Mouse (Mus musculus): ENCODE data around the gene Emx2.

Emx2 gene

DNA sequence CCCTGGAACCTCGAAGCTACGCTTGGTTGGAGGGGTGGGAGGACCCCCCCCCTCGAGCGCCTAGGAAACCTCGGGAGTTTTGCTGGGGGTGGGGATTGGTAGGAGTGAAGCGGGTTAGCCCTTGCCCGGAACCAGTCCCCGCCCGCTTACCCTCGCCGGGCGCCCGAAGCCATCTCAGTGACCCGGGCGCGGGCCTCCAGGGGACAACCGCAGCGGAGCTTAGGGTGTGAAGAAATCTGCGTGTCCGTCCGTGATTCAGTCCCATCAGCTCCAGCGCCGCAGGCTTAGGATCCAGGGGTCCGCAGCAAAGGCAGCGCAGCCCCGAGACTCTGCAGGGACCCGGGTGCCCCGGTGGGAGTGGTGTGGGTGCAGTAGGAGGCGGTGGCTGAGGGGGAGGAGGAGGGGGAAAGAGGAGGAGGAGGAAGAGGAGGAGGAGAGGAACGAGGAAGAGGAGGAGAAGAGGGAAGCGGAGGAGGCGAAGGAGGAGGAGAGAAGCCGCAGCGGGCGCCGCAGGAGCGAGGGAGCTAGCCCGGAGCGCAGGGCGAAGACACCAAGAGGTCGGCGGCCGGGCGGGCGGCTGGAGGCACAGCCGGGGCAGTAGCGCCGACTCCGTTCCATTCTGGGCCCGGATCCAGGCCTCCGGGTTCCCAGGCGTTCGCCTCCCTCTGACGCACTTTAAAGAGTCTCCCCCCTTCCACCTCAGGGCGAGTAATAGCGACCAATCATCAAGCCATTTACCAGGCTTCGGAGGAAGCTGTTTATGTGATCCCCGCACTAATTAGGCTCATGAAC lies at the start of gene Emx2:
TSS of gene Emx2 (plus strand) at position 422 of the 792 bp plus-strand sequence.
- DNase-seq (ENCODE audit: low read depth in 2 of 2, low spot score in 2 of 2), result no peak

DNA sequence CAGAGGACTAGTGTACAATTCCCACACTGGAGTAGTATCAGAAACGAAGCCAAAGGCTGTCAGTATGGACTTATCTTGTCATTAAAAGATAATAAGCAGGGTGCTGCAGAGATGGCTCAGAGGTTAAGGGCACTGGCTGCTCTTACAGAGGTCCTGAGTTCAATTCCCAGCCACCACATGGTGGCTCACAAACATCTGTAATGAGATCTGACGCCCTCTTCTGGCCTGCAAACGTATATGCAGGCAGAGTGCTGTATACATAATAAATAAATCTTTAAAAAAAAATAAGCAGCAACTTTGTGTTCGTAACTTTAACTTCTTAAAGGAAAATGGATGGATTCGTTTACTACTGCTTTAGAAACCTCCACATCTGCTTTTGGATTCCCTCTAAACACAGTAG lies 44.0 kb upstream of the Emx2 start:
- no peak for DNase-seq (ENCODE audit: low read depth in 2 of 2, low spot score in 2 of 2)

DNA sequence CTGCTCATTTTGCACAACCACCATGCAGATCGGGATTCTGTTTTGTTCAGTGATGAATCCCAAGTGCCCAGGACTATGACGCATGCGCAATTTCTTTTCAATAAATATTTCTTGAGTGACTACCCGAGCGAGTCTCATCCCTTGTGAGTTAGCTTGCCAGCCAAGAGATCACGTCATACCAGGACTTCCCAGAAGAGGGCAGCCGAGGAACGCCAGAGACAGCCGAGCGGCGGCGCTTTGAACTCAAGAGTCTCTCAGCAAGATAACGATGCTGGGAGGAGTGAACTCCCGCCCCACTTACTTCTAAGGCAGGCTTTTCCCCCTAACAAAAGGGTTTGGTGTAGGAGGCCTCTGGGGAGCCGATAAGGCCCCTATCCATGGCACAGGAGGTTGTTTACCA lies 40.1 kb upstream of the Emx2 start:
- DNase-seq (ENCODE audit: low read depth in 2 of 2, low spot score in 2 of 2), result peak; percentile 83 to 88

DNA sequence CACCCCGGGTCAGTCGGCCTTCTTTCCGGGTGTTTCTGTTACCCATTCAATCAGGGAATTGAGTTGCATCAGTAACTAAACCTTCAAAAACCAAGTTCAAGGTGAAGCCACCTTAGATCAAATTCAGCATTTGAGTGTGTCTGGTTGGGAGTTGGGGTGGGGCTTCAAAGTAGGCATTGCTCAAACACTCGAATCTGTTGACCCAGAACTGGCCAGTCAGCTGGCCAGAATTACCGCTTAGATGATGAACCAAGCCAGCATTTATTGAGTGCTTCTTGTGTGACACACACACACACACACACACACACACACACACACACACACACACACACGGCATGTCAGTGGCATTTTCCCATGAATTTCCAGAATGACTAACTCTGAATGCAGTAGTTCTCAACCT lies 39.5 kb upstream of the Emx2 start:
- no peak for DNase-seq (ENCODE audit: low read depth in 2 of 2, low spot score in 2 of 2)

DNA sequence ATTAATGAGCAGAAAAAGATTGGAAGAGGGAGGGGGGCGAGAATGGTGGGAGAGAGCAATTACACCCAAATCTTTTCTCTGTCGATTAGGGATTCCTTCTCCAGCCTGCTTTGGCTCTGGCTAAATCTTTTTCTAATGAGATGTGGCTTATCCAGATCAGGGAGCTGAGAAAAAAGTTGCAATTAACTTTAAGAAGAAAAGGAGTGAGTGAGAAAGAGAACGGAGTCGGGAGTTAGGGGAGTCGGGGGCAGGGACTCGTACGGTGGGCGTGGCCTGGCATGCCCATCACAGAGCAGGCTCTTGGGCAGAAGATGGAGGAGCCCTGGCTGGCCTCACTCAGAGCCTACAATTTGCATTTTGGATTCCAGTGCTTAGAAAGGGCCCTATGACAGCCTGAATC lies 35.8 kb upstream of the Emx2 start:
- no peak for DNase-seq (ENCODE audit: low read depth in 2 of 2, low spot score in 2 of 2)

DNA sequence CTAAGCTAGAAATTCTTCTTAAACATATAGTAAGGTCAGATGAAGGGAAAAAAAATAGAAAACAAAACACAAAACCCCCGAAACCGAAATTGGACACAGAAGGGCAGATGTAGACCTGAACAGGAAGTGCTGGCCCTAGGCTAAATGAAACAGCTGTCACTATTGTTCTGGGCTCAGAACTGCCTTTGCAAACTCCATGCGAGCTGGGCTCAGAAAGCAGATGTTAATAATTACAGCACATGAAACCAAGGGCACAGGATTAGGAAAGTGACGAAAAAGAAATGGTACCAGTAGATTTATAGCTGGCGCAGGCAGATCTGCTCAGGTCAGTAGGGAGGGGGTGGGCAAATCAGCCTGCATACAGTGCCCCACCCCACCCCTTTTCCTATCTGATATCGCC lies 34.5 kb upstream of the Emx2 start:
- DNase-seq (ENCODE audit: low read depth in 2 of 2, low spot score in 2 of 2), result no peak

DNA sequence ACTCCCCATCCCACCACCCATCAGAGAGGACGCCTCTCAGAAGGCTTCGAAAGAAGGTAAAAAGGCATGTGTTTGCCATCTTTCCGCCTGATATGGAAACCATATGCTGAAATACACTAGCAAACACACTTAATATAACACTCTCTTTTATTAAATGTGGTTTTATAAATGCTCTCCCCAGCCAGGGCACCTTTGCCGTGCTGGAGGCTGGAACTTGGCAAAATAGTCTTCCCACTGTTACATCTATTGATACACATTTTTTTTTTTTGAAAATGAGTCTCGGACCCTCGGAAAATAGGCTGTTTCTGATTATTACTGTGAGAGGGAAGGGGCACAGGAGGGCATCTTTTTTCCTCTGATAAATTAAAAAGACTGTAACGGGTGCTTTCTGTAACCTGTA lies 33.2 kb upstream of the Emx2 start:
- DNase-seq (ENCODE audit: low read depth in 2 of 2, low spot score in 2 of 2), result no peak

DNA sequence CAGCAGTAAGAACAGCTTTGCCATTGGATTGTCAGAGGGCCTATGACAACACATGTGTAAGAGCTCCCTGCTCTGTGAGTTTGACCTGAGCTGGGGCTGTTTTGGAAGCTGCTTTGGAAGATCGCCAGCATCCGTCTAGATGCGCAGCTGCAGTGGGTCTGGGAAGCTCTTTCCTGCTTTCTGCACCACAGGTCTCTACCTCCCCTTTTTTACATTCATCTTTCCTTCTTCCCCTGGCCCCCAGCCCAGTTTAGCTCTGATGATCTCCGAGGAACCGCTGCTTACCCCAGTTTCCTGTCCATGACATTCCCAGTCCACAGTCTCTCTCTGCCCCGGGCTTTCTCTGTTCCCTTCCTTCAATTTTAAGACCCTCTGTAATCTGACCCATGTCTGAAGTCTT lies 25.9 kb upstream of the Emx2 start:
- no peak for DNase-seq (ENCODE audit: low read depth in 2 of 2, low spot score in 2 of 2)

DNA sequence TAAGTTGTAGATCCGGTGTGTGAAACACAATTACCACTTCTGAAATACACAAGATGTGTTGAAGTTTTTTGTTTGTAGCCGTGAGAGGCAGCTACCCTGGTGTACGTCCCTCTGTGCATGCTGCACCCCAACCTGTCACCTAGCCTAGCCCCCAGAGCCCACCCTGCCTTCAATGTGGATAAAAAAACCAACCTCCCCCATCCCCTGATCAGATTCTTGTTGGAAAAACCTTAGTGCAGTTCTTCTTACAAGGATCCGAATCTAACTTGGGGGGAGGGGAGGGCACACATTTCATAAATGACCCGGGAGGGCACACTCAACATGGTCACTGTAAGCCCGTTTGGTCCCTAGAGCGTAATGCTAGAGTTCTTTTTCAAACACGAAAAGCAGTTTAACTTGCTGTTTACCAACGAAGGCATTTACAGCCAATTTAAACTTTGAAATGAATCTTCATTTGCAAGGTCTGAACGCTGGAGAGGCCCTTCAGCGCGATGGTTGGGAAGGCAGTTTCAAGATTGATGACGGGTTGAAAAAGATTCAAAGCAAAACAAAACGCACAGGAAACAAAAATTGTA lies 7.5 kb upstream of the Emx2 start:
- DNase-seq (ENCODE audit: low read depth in 2 of 2, low spot score in 2 of 2), result no peak

DNA sequence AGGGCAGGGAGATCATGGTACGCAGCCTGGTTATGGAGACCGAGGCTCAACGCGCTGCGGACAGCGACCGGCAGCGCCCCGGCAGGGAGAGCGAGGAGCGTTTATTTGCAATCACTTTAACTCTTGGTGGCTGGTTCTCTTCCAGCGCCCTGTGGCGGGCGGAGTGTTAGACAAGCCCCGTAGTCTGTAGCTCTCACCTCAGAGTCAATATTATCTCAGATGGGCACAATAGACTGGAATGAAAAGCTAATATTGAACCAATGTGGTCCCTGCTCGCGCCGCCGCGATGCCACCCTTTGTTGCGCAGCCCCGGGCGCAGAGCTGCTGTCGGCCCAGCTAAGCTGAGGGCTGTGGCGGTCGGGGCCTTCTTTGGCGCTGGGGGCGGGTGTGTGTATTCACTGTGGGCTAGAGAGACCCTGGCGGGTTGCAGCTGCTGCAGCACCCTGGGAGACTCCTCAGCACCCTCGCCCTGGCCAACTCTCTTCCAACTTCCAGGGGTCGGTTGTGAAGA lies 6.7 kb upstream of the Emx2 start:
- no peak for DNase-seq (ENCODE audit: low read depth in 2 of 2, low spot score in 2 of 2)

DNA sequence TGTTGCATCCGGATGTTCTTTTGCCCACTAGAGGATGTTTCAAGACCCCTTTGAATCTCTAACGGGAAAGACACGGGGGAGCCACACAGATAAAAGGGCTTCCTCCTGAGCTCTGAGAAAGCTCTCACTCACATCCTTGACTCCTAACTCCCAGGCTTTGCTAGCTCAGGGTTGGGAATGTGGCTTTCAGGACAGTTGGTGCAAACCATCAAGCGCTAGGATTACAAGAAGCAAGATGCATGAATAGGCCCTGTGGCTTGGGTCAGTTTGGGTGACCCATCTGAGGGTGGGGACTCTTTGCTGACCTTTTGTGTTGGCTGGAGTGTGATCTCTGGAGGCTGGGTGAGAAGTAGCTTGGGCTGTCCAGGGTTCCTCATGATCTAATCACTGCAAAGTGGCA lies 5.9 kb upstream of the Emx2 start:
- no peak for DNase-seq (ENCODE audit: low read depth in 2 of 2, low spot score in 2 of 2)

DNA sequence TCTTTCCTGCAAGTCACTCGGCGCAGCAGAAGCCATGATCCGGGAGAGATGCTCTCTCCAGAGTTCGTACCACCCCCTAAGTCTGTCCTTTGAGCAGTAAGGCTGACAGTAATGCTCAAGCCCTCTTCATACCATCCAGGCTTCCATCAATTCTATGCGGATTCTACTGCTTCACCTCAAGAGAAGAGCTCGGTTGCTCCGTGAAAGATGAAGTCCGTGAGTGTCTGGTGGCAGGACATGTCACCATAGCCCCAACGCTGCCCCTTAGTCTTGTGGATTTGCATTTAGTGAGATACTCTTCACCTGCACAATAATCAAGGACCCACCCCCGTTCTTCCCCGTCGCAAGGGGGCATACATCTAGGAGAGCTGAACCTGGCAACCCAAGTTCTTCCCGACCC lies 4.6 kb upstream of the Emx2 start:
- DNase-seq (ENCODE audit: low read depth in 2 of 2, low spot score in 2 of 2), result no peak

DNA sequence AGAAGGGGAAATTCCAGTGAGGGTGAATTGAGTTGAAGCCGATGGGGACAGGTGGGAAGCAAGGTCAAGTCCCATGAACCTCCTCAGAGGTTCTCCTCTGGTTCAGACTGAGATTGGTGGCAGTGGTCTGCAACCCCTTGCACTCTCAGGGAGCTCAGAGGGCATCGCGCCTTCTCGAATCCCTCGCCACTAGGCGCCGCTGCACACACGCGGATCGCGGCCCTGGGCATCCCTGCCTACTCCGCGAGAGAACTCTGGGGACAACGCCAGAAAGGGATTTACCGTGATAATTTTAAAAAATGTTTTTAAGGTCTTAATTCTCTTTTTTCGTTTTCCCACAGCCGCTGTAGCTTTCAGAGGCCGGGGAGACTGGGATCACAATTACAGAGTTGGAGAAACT lies 4.0 kb upstream of the Emx2 start:
- peak; percentile 31 to 48 for DNase-seq (ENCODE audit: low read depth in 2 of 2, low spot score in 2 of 2)

DNA sequence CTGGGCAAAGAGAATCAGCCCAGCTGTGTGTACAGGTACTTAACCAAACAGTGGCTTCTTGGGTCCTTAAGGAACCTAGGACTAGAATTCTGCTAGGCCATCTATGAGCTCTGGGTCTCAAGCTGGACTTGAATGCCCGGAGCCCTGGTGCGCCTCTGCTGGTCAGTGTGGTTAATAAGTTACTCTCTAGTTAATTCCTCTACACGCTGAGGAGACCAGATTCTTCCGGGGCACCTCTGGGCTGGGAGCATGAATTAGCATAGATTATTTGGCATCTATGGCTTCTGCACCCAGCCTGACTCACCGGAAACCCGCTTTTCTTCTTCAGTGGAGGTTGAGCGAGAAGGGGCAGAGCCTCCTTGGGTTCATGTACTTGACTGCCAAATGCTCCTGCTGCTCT lies 2.5 kb upstream of the Emx2 start:
- no peak for DNase-seq (ENCODE audit: low read depth in 2 of 2, low spot score in 2 of 2)

DNA sequence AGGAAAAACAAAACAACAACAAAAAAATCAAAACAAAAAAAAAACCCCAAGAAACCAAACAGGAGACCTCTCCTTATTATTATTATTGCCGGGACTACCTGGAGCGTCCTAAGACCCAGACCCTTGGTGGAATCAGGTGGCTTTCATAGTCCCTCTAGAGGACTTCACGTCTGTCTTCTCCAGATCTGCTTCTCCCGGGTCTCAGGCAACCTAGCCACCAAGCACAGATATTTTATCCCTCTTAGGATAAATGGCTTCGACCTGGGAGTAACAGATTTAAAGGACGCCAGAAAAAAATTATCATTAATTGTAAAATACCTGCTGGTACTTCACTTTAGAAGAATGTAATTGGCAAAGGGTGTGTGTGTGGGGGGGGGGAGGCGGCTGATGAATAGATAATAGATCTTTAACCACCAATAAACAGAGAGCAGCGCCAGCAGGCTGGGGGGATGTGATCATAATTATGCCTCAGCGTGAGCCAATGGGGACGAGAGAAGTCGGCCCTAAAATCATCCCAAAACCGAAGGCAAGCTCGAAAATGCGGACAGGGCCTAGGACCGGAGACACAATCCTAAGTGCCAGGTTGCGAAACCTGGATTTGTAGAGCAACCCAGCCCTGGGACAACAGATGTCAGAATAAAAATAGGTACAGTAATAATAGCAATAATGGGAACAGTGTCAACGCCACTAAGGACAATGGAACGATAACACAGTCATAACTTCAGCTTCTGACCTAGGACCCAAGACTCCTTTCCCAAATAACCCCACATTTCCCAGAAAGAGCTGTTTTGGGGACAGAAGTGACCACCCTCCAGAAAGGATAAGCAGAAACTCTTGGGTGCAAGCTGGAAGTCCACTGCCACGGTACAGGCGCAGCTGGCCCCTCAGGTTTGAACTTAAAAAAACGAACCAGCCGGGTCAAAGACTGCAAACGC lies 894 bp upstream of the Emx2 start:
- DNase-seq (ENCODE audit: low read depth in 2 of 2, low spot score in 2 of 2), result no peak

DNA sequence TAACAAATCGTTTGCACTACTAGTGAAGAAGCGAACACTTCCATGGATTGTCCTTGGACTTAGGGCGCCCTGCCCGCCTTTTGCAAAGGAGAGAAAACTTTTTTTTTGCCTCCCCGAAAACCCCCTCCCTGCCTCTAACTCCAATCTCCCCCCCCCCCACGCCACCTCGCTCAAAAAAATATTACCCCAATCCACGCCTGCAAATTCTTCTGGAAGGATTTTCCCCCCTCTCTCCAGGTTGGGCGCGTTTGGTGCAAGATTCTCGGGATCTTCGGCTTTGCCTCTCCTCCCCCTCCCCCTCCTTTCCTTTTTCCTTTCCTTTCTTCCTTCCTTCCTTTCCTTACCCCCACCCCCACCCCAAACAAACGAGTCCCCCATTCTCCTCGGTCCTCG lies 567 bp downstream of the Emx2 start:
- DNase-seq (ENCODE audit: low read depth in 2 of 2, low spot score in 2 of 2), result no peak

DNA sequence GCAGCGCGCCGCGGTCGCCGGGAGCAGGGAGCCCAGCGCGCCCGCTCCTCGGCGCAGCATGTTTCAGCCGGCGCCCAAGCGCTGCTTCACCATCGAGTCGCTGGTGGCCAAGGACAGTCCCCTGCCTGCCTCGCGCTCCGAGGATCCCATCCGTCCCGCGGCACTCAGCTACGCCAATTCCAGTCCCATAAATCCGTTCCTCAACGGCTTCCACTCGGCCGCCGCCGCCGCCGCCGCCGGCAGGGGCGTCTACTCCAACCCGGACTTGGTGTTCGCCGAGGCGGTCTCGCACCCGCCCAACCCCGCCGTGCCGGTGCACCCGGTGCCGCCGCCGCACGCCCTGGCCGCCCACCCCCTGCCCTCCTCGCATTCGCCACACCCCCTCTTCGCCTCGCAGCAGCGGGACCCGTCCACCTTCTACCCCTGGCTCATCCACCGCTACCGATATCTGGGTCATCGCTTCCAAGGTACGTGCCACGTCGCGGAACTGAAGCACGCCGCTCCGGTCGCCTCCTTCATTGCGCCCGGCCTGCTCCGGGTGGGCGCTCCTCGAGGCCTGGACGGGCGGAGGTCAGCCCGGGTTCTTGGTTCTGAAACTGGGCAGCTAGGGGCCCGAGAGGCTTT lies 1.1 kb downstream of the Emx2 start:
- DNase-seq (ENCODE audit: low read depth in 2 of 2, low spot score in 2 of 2), result no peak

DNA sequence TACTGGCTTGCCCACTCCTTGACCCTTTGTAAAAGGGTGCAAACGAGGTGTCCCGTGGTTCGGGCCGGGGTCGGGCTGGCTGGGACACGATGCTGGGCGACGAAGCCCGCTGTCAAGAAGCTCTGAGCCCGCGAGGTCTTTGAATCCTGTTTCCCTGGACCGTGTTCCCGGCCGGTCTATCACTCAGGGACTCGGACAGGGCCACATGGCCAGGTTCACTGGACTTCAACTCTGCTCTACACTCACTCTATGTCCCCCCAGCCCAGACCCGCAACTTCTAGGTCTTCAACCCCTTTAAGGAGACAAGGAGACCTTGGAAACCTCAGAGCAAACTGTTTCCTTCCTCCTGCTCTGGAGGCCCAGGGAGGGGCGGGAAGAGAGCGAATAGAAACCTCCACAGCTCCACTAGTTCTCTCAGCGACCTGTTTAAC lies 1.7 kb downstream of the Emx2 start:
- no peak for DNase-seq (ENCODE audit: low read depth in 2 of 2, low spot score in 2 of 2)

DNA sequence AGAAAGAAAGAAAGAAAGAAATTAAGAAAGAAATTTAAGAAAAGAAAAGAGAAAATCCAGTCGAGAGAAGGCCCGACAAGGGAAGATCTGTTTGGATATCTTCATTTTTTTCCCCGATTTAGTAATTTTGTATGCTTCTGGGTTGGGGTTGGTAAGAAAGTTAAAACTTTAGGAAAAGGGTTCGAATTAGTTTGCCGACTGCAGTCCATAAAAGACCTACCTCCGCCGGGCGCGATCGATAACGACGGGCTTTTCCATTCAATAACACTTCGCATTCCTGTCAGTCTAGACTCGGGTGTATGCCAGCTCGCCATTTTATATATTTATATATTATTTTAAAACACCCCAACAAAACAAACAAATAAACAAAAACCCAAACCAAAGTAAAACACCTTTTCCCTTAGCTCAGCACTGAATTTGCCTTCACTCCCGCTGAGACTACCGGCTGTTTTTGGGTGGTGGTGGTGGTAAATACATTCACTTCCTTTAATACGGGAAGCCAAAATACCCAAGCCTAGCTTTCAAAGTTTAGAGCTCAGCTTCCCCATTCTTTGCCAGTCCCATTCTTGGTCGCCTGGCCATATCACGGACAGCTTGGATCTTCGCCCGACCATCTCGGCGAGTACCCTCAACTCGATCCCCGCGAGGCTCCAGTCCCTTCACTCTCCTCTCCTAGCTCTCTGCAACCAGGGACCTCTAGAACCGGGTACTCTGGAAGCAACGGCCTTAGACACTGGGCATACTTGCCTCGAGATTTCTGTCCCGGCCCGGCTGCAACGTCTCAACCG lies 2.4 kb downstream of the Emx2 start:
- no peak for DNase-seq (ENCODE audit: low read depth in 2 of 2, low spot score in 2 of 2)

All from CD8-positive naive resting alpha-beta T cell, adult 2 months (primary cell).